Mouse (Mus musculus) limb, embryonic 15.5 days (tissue): ENCODE data around the gene Mast4. TPM values are rescaled to one million over a fixed set of nuclear protein-coding genes. Genes with fewer than 3 reads are reported as not detected.

Source experiments
- ATAC-seq: fragments of 200-750 bp; cut with Nextera tagmentation; 2 replicates; pipeline ENCODE4 v1.8.0; 2017; ENCODE audit warnings: low read depth, moderate TSS enrichment; ENCODE audit not compliant: insufficient number of reproducible peaks, low FRiP score, low TSS enrichment
- H3K27ac ChIP-seq: fragments of 300-500 bp; sonication (generic); 2 replicates; pipeline ENCODE4 v1.5.1; 2015; ENCODE audit warnings: moderate library complexity, mild to moderate bottlenecking, inconsistent platforms
- H3K27me3 ChIP-seq: fragments of 300-500 bp; sonication (generic); 2 replicates; pipeline ENCODE4 v1.6.1; 2015; ENCODE audit warnings: inconsistent platforms
- H3K36me3 ChIP-seq: fragments of 300-500 bp; sonication (generic); 2 replicates; pipeline ENCODE4 v1.6.1; 2015; ENCODE audit warnings: inconsistent platforms
- H3K4me1 ChIP-seq: fragments of 300-500 bp; sonication (generic); 2 replicates; pipeline ENCODE4 v1.6.1; 2015; ENCODE audit warnings: inconsistent platforms
- H3K4me2 ChIP-seq: fragments of 300-500 bp; sonication (generic); 2 replicates; pipeline ENCODE4 v1.6.1; 2015; ENCODE audit warnings: mild to moderate bottlenecking, inconsistent platforms
- H3K4me3 ChIP-seq: fragments of 300-500 bp; sonication (generic); 2 replicates; pipeline ENCODE4 v1.5.1; 2015; ENCODE audit warnings: mild to moderate bottlenecking, inconsistent platforms
- H3K9ac ChIP-seq: fragments of 300-500 bp; sonication (generic); 2 replicates; pipeline ENCODE4 v1.6.1; 2015; ENCODE audit warnings: inconsistent platforms
- H3K9me3 ChIP-seq: fragments of 300-500 bp; sonication (generic); 2 replicates; pipeline ENCODE4 v1.6.1; 2016; ENCODE audit warnings: inconsistent platforms
- WGBS: fragments of 180-500 bp; shearing (Covaris S2); methylation state at CpG from one replicate; pipeline ENCODE4 v1.1.7; 2015; 5-methylcytosine and 5-hydroxymethylcytosine counted together
- polyA plus RNA-seq: library from polyadenylated mRNA; unstranded; fragments of >200 nt; fragmentation: Nextera tagmentation; extraction: Ambion mirVana; gene quantifications from 2 replicates; pipeline ENCODE4 v1.2.1, GENCODE M21; 2015

Mast4 gene
- polyA plus RNA-seq, 1 experiment from 2014 or later = 26.3 TPM

DNA sequence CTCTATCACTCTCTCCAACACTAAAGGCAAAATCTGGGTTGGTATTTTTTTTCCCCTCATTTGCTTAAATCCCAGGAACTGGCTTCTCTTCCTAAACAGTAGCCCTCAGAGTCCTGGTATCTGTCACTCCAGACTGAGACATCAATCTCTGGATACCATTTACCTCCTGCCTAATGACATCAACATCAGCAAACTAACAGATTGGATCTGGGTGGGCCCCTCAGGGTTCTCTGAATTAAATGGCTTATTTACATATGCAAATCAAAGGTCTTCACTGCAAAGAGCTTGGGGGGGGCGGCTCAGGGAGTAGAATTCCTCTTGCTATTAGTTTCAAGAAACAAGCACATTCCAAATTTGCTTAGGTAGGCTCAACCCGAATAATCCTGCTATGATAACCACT is 272.6 kb downstream of the Mast4 start:
- 78% methylated on average over 2 of the region's 2 CpGs for WGBS
- H3K9me3 ChIP-seq = no peaks in the 10 kb centered on the region
- H3K4me2 ChIP-seq = no peak overlapping the region
- H3K27ac ChIP-seq = no peak overlapping the region
- no peak for ATAC-seq
- no peaks in the 10 kb centered on the region for H3K36me3 ChIP-seq
- no peak overlapping the region for H3K9ac ChIP-seq
- no peaks in the 10 kb centered on the region for H3K27me3 ChIP-seq
- no peaks in the 10 kb centered on the region for H3K4me1 ChIP-seq
- no peak overlapping the region for H3K4me3 ChIP-seq

DNA sequence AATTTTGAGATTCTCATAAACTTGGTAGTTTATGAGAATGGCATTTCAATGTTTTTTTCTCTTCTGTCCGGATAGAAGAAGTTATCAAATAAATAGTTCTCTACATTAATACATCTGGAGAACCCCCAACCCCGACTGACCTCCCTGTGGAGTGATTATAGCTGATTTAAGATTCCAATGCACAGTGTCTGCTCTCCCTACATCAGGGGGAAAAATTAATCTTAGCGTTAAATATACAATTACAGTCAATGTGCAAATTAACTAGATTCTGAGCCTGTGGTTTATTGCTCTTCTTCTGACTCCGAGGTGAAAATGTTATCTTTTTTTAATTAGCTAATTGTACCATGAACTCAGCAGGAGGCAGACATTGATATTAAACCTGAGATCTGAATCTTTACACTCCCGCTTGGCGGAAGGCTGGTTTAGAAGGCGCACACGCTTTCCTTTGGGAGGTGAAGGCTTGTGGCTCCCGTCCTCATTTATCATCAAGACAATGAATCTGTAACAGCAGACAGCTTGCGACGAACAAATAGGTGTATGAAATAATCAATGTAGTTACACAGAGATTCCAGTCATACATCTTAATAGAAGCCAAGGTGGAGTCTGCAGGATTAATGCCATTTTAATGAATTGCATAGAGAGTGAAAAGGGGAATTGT is 274.2 kb downstream of the Mast4 start:
- WGBS = 60% methylated on average over 11 of the region's 11 CpGs
- Histone ChIP-seq H3K4me2 (no peak overlapping the region), H3K4me3 (no peak overlapping the region), H3K27me3 (no peaks in the 10 kb centered on the region), H3K4me1 (no peaks in the 10 kb centered on the region), H3K9ac (no peak overlapping the region), H3K27ac (no peak overlapping the region), H3K36me3 (no peaks in the 10 kb centered on the region), H3K9me3 (no peaks in the 10 kb centered on the region)
- ATAC-seq = no peak

DNA sequence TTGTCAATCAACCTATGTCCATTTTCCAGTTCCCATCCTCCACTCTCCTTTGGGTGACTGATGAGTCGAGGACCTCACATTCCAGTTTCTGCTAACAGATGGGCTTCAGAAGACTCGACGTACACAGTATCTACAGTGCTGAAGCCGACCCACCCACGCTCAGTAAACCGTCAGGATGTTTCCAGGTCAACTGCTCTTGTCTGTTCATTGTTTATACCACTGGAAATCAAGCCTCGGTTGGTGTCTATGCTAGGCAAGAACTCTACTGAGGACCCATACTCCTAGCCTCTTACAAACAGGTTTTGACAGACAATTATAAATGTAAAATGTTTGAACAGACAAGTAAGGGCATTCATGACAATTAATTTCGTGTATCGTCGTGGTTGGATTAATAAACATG is 277.8 kb downstream of the Mast4 start:
- Histone ChIP-seq H3K27me3 (no peaks in the 10 kb centered on the region), H3K4me2 (no peak overlapping the region)
- ATAC-seq = no peak

DNA sequence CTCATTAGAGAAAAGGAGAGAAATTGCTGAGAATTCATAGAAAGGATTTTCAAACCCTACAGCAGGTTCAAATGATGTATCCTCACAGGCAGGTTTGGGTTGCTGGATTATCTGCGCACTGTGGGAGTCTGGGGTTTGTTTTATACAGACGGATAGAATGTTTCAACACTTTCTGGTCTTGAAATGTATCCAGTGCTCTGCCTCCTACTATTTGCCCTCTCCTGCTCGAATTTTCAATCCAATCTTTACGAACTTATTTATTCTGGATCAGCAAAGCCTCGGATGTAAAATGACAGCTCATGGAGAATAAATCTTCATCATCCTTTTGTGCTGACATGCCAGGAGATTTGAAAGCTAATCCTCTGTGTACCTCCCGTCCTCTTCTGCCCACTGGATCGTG is 281.6 kb downstream of the Mast4 start:
- WGBS = 48% methylated on average over 7 of the region's 7 CpGs
- Histone ChIP-seq H3K36me3 (no peaks in the 10 kb centered on the region), H3K27ac (no peak overlapping the region), H3K9ac (no peak overlapping the region), H3K27me3 (no peaks in the 10 kb centered on the region), H3K4me1 (no peaks in the 10 kb centered on the region), H3K4me3 (no peak overlapping the region), H3K9me3 (no peaks in the 10 kb centered on the region), H3K4me2 (no peak overlapping the region)
- no peak for ATAC-seq

More for the DNA sequence above, 277.8 kb downstream of the Mast4 start:
- no peak overlapping the region for H3K4me3 ChIP-seq
- H3K27ac ChIP-seq = no peak overlapping the region
- H3K36me3 ChIP-seq = no peaks in the 10 kb centered on the region
- WGBS = 83% methylated on average over 10 of the region's 10 CpGs
- H3K4me1 ChIP-seq = no peaks in the 10 kb centered on the region
- H3K9ac ChIP-seq = no peak overlapping the region
- no peaks in the 10 kb centered on the region for H3K9me3 ChIP-seq

DNA sequence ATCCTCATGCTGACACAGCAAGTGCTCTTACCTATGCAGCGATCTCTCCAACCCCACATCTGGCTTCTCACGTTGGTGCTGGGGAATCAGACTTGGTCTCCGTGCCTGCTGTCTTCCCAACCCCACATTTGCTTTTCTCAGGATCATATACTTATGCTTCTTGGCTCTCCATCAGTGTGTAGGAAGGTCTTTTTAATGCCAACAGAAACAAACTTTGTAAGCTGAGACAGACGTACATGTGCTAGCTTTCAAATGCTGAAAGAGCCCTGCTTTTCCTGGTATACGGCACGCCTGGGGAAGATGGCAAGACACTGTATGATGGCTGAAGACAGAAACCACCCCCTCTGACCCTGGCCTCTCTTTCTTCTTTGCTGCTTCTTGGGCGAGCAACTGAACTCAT is 285.3 kb downstream of the Mast4 start:
- Histone ChIP-seq H3K9ac (no peak overlapping the region), H3K27ac (no peak overlapping the region), H3K36me3 (no peaks in the 10 kb centered on the region), H3K4me2 (no peak overlapping the region), H3K4me3 (no peak overlapping the region), H3K9me3 (no peaks in the 10 kb centered on the region), H3K27me3 (no peaks in the 10 kb centered on the region), H3K4me1 (no peaks in the 10 kb centered on the region)
- 63% methylated on average over 7 of the region's 7 CpGs for WGBS
- no peak for ATAC-seq

DNA sequence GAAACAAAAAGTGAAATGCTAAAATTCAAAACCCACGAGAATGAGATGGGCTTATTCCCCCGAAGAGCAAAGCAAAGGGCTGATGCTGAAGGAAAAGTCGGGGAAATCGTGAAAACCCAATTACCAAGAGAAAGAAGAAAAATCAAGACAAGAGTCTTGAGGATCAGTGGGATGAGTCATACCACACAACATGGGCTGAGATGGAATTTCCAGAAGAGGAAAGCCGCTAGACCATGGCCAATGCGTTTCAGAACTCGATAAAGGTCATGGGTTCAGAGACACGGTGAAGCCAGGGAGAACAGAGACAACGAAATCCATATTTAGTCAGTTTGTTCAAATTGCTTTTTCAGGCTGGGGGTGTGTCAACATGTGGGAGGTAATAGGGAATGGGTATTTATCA is 290.6 kb downstream of the Mast4 start:
- no peaks in the 10 kb centered on the region for H3K9me3 ChIP-seq
- 92% methylated on average over 9 of the region's 9 CpGs for WGBS
- no peak overlapping the region for H3K4me3 ChIP-seq
- H3K36me3 ChIP-seq = no peaks in the 10 kb centered on the region
- H3K4me1 ChIP-seq = no peaks in the 10 kb centered on the region
- no peak for ATAC-seq
- no peaks in the 10 kb centered on the region for H3K27me3 ChIP-seq
- H3K4me2 ChIP-seq = no peak overlapping the region
- H3K27ac ChIP-seq = no peak overlapping the region
- H3K9ac ChIP-seq = no peak overlapping the region

DNA sequence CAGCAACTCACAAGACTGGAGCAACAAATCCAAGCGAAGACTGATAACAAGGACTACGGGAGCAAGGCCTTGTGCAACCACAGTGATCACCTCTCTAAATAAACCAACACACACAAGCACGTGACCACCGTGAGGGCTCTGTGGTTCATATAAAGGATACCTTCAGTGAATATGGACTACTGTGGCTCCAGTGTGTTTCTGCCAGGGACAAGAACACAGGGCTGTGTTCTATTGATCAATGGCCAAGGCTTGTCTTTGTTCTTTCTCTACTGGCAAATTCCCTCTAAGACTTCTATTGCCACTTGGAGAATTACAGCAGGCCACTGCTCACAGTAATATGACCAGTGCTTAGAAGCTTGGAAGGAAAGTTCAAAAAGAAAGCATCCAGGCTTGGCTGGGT is 291.3 kb downstream of the Mast4 start:
- Histone ChIP-seq H3K4me1 (no peaks in the 10 kb centered on the region), H3K9ac (no peak overlapping the region), H3K4me3 (no peak overlapping the region), H3K9me3 (no peaks in the 10 kb centered on the region), H3K36me3 (no peaks in the 10 kb centered on the region), H3K27ac (no peak overlapping the region), H3K4me2 (no peak overlapping the region), H3K27me3 (no peaks in the 10 kb centered on the region)
- WGBS = 97% methylated on average over 4 of the region's 4 CpGs
- ATAC-seq = no peak

DNA sequence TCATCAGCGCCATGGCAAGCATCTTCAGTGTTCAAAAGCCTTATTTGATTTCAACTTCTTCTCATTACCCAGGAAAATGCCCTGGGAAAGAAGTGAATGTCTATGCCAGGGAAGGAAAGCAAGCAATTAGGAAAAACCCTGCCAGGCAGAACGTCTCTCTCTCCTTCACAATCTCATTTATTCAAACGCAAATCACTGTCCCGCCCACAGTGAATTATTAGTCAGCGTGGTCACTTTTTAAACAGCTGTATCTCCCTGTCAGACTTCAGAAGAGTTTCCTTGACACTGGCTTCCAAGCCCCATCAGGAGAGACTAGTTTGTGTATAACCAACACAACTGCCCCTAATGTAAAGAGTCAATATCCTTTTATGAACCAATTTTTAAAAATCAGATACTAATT is 296.8 kb downstream of the Mast4 start:
- Histone ChIP-seq H3K36me3 (no peaks in the 10 kb centered on the region), H3K4me3 (no peak overlapping the region), H3K4me2 (no peak overlapping the region), H3K27me3 (no peaks in the 10 kb centered on the region), H3K9me3 (no peaks in the 10 kb centered on the region), H3K4me1 (peaks cover 4% of the 10 kb centered on the region; the same call in 1 of the 2 replicates), H3K9ac (no peak overlapping the region), H3K27ac (no peak overlapping the region)
- 56% methylated on average over 5 of the region's 5 CpGs for WGBS
- no peak for ATAC-seq

DNA sequence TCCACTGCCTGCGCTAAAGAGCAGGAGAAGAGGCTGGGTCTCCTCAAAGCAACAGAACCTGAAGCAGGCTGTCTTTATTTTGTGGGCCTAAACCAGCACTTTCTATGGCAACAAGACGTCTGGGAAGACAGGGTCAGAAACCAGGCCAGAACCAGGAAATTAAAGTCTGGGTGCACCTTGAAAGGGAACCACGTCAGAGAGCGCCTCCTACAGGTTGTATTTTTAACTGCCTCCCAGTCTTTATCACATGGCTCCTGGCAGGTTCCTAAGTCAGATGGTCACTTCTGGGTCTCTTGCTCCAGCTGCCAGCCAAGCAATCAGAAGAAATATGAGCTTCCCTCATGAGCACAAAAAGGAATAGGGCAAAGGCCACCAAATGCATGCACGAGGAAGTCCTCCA is 304.9 kb downstream of the Mast4 start:
- H3K4me3 ChIP-seq = no peak overlapping the region
- no peak overlapping the region for H3K27ac ChIP-seq
- peaks cover 21% of the 10 kb centered on the region for H3K4me1 ChIP-seq
- no peak overlapping the region for H3K9ac ChIP-seq
- H3K27me3 ChIP-seq = no peaks in the 10 kb centered on the region
- no peaks in the 10 kb centered on the region for H3K36me3 ChIP-seq
- WGBS = 85% methylated on average over 5 of the region's 5 CpGs
- ATAC-seq = no peak
- no peaks in the 10 kb centered on the region for H3K9me3 ChIP-seq
- H3K4me2 ChIP-seq = no peak overlapping the region

DNA sequence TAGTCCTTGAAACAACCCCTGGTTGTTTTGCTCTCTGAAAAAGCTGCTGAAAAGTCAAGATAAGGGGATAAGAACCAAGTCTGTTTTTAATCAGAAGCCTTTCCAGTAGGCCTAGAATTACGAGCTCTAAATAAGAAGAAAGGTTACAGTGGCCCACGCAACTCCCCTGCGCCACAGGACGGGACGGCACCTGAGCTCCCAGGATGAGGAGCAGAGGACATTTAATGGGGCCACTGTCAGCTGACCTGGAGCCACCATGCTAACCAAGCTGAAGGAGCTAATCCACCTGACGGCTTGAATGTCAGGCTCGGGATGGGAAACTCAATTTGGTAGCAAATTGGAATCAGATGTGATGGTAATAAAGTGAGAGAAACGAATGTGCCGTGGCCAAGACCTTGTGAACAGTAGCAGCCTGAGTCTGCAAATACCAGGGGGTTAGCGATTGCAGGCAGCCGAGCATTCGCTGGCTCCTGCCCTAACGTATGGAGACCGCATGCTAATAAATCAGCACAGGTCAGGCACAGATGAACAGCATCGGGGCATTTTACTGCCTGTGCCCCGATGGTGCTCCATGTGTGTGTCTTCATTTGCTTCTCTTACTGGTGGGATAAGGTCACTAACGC is 306.7 kb downstream of the Mast4 start:
- no peak overlapping the region for H3K4me3 ChIP-seq
- 22% methylated on average over 17 of the region's 17 CpGs for WGBS
- no peak overlapping the region for H3K9ac ChIP-seq
- H3K4me1 ChIP-seq = peaks cover 17% of the 10 kb centered on the region
- H3K27ac ChIP-seq = no peak overlapping the region
- ATAC-seq = no peak
- H3K9me3 ChIP-seq = no peaks in the 10 kb centered on the region
- peak overlapping the region; percentile 24; the same call in 1 of the 2 replicates for H3K4me2 ChIP-seq
- no peaks in the 10 kb centered on the region for H3K36me3 ChIP-seq
- H3K27me3 ChIP-seq = no peaks in the 10 kb centered on the region

DNA sequence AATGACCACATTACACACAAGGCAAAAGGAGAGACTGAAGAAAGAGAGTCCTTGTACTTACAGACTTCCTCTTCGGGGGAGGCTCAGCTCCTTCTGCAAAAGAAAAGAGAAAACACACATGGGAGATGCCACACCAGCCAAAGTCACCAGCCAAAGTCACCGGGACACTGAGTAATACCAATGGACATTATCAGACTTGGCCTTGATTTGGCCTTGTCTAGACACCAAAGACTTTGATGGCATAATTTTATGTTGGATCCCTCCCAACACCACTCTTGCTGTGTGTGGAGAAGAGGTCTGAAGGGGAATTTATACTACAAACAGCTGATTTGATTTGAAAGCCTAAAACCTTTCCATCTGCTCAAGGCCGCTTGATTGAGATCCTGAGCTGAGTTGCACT is 308.8 kb downstream of the Mast4 start:
- no peaks in the 10 kb centered on the region for H3K36me3 ChIP-seq
- H3K9ac ChIP-seq = no peak overlapping the region
- no peak overlapping the region for H3K4me2 ChIP-seq
- no peak for ATAC-seq
- H3K27ac ChIP-seq = no peak overlapping the region
- H3K4me1 ChIP-seq = peaks cover 14% of the 10 kb centered on the region
- H3K9me3 ChIP-seq = no peaks in the 10 kb centered on the region
- no peaks in the 10 kb centered on the region for H3K27me3 ChIP-seq
- H3K4me3 ChIP-seq = no peak overlapping the region
- 48% methylated on average over 3 of the region's 3 CpGs for WGBS

DNA sequence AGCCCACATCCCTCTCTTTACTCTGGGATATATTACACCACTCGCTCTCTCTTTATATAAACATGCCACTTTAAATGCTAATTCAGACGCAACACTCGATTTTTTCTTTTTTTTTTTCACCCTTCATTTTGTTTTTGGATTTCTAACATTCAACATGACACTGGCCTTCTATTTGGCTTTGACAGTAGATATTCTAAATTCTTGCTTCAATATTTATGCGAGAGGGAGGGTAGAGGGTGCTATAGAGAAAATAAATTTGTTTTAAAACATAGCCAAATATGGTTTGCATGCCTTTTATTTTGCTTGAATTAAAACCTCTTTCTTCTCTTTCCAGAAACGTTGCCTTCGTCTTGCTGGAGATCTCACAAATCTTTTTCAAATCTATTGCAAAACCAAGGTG is 315.8 kb downstream of the Mast4 start:
- no peak overlapping the region for H3K4me2 ChIP-seq
- WGBS = 82% methylated on average over 6 of the region's 6 CpGs
- H3K27me3 ChIP-seq = no peaks in the 10 kb centered on the region
- H3K9me3 ChIP-seq = no peaks in the 10 kb centered on the region
- H3K4me1 ChIP-seq = no peaks in the 10 kb centered on the region
- no peak overlapping the region for H3K9ac ChIP-seq
- no peak overlapping the region for H3K27ac ChIP-seq
- H3K36me3 ChIP-seq = no peaks in the 10 kb centered on the region
- no peak for ATAC-seq
- H3K4me3 ChIP-seq = no peak overlapping the region

DNA sequence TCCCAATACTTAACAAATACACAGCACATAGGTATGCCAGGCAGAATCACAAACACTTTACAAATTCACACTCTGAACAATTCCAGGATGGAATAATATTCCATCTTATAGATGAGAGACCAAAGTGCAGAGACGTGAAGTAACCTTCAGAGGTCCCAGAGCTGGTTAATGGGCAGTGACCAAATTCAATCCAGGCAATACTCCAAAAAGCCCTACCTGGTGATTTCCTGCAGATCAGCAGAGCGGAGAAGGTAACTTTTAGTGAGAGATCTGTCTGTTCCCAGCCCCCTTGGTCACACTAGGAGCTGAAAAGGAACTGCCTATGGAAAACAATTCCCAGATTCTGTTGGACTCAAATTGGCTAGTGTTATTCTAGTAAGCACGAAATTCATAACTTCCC is 316.6 kb downstream of the Mast4 start:
- ATAC-seq = no peak
- 80% methylated on average over 3 of the region's 3 CpGs for WGBS

More for the DNA sequence above, 316.6 kb downstream of the Mast4 start:
- no peak overlapping the region for H3K4me2 ChIP-seq
- no peak overlapping the region for H3K9ac ChIP-seq
- H3K27ac ChIP-seq = no peak overlapping the region
- H3K27me3 ChIP-seq = no peaks in the 10 kb centered on the region
- no peak overlapping the region for H3K4me3 ChIP-seq
- no peaks in the 10 kb centered on the region for H3K4me1 ChIP-seq
- H3K36me3 ChIP-seq = no peaks in the 10 kb centered on the region
- H3K9me3 ChIP-seq = no peaks in the 10 kb centered on the region
